Mouse (Mus musculus): ENCODE data around the gene Gm11554. TPM values are rescaled to one million over a fixed set of nuclear protein-coding genes. Genes with fewer than 3 reads are reported as not detected.
"Not testable (repeated sequence)": the region's sequence is repeated elsewhere in the genome, so short reads cannot be mapped to it uniquely, and the experiment has no call there.

Gene Gm11554
- polyA plus RNA-seq (2015; fragmentation: Nextera tagmentation; extraction: Ambion mirVana) = not detected in 2 replicates

DNA sequence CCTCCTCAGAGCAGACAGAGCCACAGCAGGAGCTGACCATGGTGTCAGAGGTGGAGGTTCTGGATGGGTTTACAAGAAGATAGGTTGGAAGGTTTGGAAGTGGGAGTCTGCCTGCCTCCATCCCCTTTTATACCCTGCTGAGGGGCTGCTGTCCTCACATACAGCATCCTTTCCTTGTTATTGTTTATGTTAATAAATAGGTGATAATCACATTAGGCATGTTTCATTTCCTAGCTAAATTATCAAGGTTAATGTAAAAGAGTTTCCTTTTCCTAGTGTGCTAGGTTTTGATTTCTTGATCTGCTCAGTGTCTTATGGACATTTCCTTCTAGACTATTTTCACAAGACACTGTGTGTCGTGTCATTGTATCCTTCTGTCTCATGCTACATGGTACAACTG lies at the start of gene Gm11554:
Gene Gm11554 (minus strand): TSS at position 101 of the 400 bp plus-strand sequence.
- not testable (repeated sequence) for H3K4me1 ChIP-seq; H3K9me3 ChIP-seq; H3K9ac ChIP-seq; H3K4me3 ChIP-seq; ATAC-seq (ENCODE audit: borderline replicate concordance, extremely low read depth, low FRiP score, low TSS enrichment); H3K27ac ChIP-seq; H3K4me2 ChIP-seq; H3K36me3 ChIP-seq; H3K27me3 ChIP-seq
- no CpG with 5 or more reads among the region's 1 CpGs for WGBS

DNA sequence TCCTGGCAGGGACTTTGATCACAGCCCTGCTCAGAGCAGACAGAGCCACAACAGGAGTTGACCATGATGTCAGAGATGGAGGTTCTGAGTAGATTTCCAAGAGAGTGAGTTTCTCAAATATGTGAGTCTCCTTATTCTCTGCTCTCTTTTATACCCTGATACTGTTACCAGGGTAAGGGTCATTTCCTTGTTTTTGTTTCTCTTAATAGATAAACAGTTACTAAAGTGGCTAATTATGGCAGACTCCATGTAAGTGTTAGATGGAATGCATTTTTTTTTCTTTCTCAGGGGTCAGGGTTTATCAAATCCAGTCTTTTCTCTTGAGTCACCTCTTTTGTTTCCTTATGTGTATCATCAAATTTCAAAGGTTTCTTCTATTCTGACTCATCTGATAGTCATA lies 47.3 kb upstream of the Gm11554 start, which contains the start of gene Krtap4-16:
Gene Krtap4-16 (minus strand): TSS at position 101 of the 400 bp plus-strand sequence.
- H3K36me3 ChIP-seq = no peaks in the 10 kb centered on the region
- no peak within 1 kb of the TSS for H3K4me3 ChIP-seq
- H3K27me3 ChIP-seq = no peaks in the 10 kb centered on the region
- H3K4me1 ChIP-seq = no peaks in the 10 kb centered on the region
- ATAC-seq (ENCODE audit: borderline replicate concordance, extremely low read depth, low FRiP score, low TSS enrichment) = no peak
- H3K9me3 ChIP-seq = no peaks in the 10 kb centered on the region
- H3K9ac ChIP-seq = no peak within 1 kb of the TSS
- no peak within 1 kb of the TSS for H3K4me2 ChIP-seq
- H3K27ac ChIP-seq = no peak within 1 kb of the TSS

DNA sequence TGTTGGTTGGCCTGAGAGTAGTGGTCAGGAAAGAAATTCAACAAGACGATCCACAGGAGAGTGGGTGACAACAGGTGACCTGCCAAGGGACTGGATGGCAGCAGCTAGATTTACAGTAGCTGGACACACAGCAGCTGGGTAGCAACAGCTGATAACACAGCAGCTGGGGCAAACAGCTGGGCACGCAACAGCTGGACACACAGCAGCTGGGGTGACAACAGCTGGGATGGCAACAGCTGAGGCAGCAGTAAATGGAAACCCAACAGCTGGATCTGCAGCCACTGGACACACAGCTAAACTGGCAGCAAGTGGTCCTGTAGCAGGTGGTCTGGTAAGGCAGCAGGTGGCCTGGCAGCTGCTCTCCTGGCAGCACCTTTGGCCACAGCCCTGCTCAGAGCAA lies 42.5 kb upstream of the Gm11554 start:
- no peaks in the 10 kb centered on the region for H3K27me3 ChIP-seq
- no peaks in the 10 kb centered on the region for H3K36me3 ChIP-seq
- H3K9ac ChIP-seq = no peak overlapping the region
- H3K4me1 ChIP-seq = no peaks in the 10 kb centered on the region
- ATAC-seq (ENCODE audit: borderline replicate concordance, extremely low read depth, low FRiP score, low TSS enrichment) = no peak
- H3K4me3 ChIP-seq = no peak overlapping the region
- no peak overlapping the region for H3K27ac ChIP-seq
- H3K4me2 ChIP-seq = no peak overlapping the region
- H3K9me3 ChIP-seq = no peaks in the 10 kb centered on the region
- WGBS = 83% methylated on average over 2 of the region's 2 CpGs

DNA sequence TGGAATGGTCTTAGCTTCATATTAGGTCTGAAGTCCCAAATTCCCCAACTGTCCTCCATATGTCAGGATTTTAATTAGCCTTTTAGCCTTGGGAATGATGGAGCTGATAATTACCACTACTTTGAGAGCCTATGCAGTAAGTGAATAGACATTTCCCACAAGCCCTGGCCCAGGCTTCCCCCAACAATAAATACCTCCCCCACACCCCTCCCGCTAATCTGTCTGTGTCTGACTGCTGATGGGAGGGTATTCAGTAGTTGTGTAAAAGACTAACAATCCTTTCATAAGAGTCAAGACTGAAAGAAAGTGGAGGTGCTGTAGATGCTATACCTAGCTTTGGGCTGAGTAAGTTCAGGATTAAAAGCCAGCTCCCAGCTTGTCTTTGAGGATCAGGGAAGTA lies 37.9 kb upstream of the Gm11554 start:
- ATAC-seq (ENCODE audit: borderline replicate concordance, extremely low read depth, low FRiP score, low TSS enrichment) = no peak
- H3K27me3 ChIP-seq = no peaks in the 10 kb centered on the region
- WGBS = 90% methylated on average over 1 of the region's 1 CpGs
- H3K4me1 ChIP-seq = no peaks in the 10 kb centered on the region
- no peaks in the 10 kb centered on the region for H3K36me3 ChIP-seq
- no peak overlapping the region for H3K4me2 ChIP-seq
- H3K4me3 ChIP-seq = no peak overlapping the region
- H3K9ac ChIP-seq = no peak overlapping the region
- H3K9me3 ChIP-seq = no peaks in the 10 kb centered on the region
- H3K27ac ChIP-seq = no peak overlapping the region

GRCm38 (mm10) chr11:99837966-99838365 lies 33.7 kb upstream of the Gm11554 start, which contains the start of gene 2300003K06Rik:
2300003K06Rik (minus strand) TSS chr11:99838066.
- H3K4me1 ChIP-seq = no peaks in the 10 kb centered on the region

DNA sequence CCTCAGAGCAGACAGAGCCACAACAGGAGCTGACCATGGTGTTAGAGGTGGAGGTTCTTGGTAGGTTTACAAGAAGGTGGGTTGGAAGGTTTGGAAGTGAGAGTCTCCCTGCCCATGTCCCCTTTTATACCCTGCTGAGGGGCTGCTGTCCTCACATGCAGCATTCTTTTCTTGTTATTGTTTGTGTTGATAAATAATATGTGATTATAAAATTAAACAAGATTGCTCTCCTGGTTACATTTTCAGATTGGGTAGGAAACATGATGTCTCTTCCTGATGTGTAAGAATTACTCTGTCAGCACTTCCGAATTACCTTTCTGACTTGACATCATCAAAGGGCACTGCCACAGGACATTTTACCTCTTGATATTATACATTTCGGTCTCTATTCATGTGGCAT lies 11.3 kb upstream of the Gm11554 start, which contains the start of gene Gm11564:
Gene Gm11564 (minus strand): TSS at position 101 of the 400 bp plus-strand sequence.
- not testable (repeated sequence) for H3K4me1 ChIP-seq; ATAC-seq (ENCODE audit: borderline replicate concordance, extremely low read depth, low FRiP score, low TSS enrichment); H3K9me3 ChIP-seq; H3K4me3 ChIP-seq; H3K27me3 ChIP-seq; H3K4me2 ChIP-seq; H3K36me3 ChIP-seq; H3K9ac ChIP-seq; H3K27ac ChIP-seq
- whole genome bisulfite sequencing = 70% methylated on average over 2 of the region's 2 CpGs

More at GRCm38 (mm10) chr11:99837966-99838365, 33.7 kb upstream of the Gm11554 start, which contains the start of gene 2300003K06Rik:
- no peak within 1 kb of the TSS for H3K4me3 ChIP-seq
- H3K27ac ChIP-seq = no peak within 1 kb of the TSS
- no peak within 1 kb of the TSS for H3K9ac ChIP-seq
- no peaks in the 10 kb centered on the region for H3K36me3 ChIP-seq
- H3K4me2 ChIP-seq = no peak within 1 kb of the TSS
- H3K27me3 ChIP-seq = no peaks in the 10 kb centered on the region
- 85% methylated on average over 1 of the region's 1 CpGs for WGBS
- H3K9me3 ChIP-seq = no peaks in the 10 kb centered on the region
- no peak for ATAC-seq (ENCODE audit: borderline replicate concordance, extremely low read depth, low FRiP score, low TSS enrichment)

DNA sequence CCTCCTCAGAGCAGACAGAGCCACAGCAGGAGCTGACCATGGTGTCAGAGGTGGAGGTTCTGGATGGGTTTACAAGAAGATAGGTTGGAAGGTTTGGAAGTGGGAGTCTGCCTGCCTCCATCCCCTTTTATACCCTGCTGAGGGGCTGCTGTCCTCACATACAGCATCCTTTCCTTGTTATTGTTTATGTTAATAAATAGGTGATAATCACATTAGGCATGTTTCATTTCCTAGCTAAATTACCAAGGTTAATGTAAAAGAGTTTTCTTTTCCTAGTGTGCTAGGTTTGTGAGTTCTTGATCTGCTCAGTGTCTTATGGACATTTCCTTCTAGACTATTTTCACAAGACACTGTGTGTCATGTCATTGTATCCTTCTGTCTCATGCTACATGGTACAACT lies 5.5 kb upstream of the Gm11554 start, which contains the start of gene Krtap4-13:
Gene Krtap4-13 (minus strand): TSS at position 101 of the 400 bp plus-strand sequence.
- not testable (repeated sequence) for H3K36me3 ChIP-seq; H3K4me2 ChIP-seq; H3K9me3 ChIP-seq; H3K9ac ChIP-seq; H3K27ac ChIP-seq; H3K4me3 ChIP-seq; H3K27me3 ChIP-seq; H3K4me1 ChIP-seq; ATAC-seq (ENCODE audit: borderline replicate concordance, extremely low read depth, low FRiP score, low TSS enrichment)

GRCm38 (mm10) chr11:99798832-99799231 lies 5.4 kb downstream of the Gm11554 start, which contains the start of gene Gm11569:
Gm11569 (minus strand) TSS chr11:99798932.
- not testable (repeated sequence) for H3K9ac ChIP-seq; H3K27me3 ChIP-seq; ATAC-seq (ENCODE audit: borderline replicate concordance, extremely low read depth, low FRiP score, low TSS enrichment); H3K36me3 ChIP-seq; H3K4me2 ChIP-seq; H3K4me3 ChIP-seq; H3K9me3 ChIP-seq; H3K4me1 ChIP-seq; H3K27ac ChIP-seq
- WGBS = no CpG with 5 or more reads among the region's 1 CpGs

- no peak within 1 kb of the TSS for H3K4me3 ChIP-seq
- ATAC-seq (ENCODE audit: borderline replicate concordance, extremely low read depth, low FRiP score, low TSS enrichment) = no peak
- 75% methylated on average over 2 of the region's 2 CpGs for WGBS
- no peaks in the 10 kb centered on the region for H3K9me3 ChIP-seq
- no peaks in the 10 kb centered on the region for H3K27me3 ChIP-seq
- no peak within 1 kb of the TSS for H3K4me2 ChIP-seq
- no peaks in the 10 kb centered on the region for H3K36me3 ChIP-seq
- H3K9ac ChIP-seq = no peak within 1 kb of the TSS
- H3K27ac ChIP-seq = no peak within 1 kb of the TSS
- H3K4me1 ChIP-seq = no peaks in the 10 kb centered on the region
Measured at GRCm38 (mm10) chr11:99793367-99793766, 10.9 kb downstream of the Gm11554 start, which contains the start of gene Gm11596. Gm11596 (minus strand) TSS chr11:99793467.

GRCm38 (mm10) chr11:99784900-99785299 lies 19.3 kb downstream of the Gm11554 start, which contains the start of gene Krtap4-9:
Krtap4-9 (plus strand) TSS chr11:99785200.
- H3K27ac ChIP-seq; H3K9ac ChIP-seq; H3K9me3 ChIP-seq; H3K27me3 ChIP-seq; H3K4me1 ChIP-seq; H3K4me3 ChIP-seq; H3K4me2 ChIP-seq; ATAC-seq (ENCODE audit: borderline replicate concordance, extremely low read depth, low FRiP score, low TSS enrichment); H3K36me3 ChIP-seq: not testable (repeated sequence)

- Histone ChIP-seq H3K4me3 (no peak within 1 kb of the TSS), H3K27ac (no peak within 1 kb of the TSS), H3K9me3 (no peaks in the 10 kb centered on the region), H3K36me3 (no peaks in the 10 kb centered on the region), H3K4me2 (no peak within 1 kb of the TSS), H3K4me1 (no peaks in the 10 kb centered on the region), H3K27me3 (no peaks in the 10 kb centered on the region), H3K9ac (no peak within 1 kb of the TSS)
- ATAC-seq (ENCODE audit: borderline replicate concordance, extremely low read depth, low FRiP score, low TSS enrichment) = no peak
- 92% methylated on average over 2 of the region's 2 CpGs for WGBS
Measured at GRCm38 (mm10) chr11:99780604-99781003, 23.6 kb downstream of the Gm11554 start, which contains the start of gene Krtap4-8. Krtap4-8 (minus strand) TSS chr11:99780704.

DNA sequence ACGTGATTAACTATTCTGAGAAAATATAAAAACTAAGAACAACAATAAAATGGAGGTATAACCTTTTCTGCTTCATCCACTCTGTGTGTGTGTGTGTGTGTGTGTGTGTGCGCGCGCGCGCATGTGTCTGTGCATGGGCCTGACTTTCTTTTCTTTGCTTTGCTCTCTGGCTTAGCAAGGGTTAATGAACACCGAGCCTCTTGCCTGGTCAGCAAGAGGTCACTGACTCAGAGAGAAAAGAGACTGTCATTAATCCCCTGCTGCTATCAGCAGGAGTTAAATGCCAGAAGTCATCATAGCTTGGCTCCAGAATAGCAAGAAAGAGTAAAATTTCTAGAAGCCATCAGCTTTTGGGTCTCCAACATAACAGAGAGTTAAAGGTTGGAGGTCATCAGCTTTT lies 25.8 kb downstream of the Gm11554 start:
- 58% methylated on average over 7 of the region's 7 CpGs for WGBS
- no peak overlapping the region for H3K9ac ChIP-seq
- no peaks in the 10 kb centered on the region for H3K36me3 ChIP-seq
- no peak for ATAC-seq (ENCODE audit: borderline replicate concordance, extremely low read depth, low FRiP score, low TSS enrichment)
- H3K4me3 ChIP-seq = no peak overlapping the region
- no peak overlapping the region for H3K27ac ChIP-seq
- no peaks in the 10 kb centered on the region for H3K27me3 ChIP-seq
- H3K4me1 ChIP-seq = no peaks in the 10 kb centered on the region
- no peaks in the 10 kb centered on the region for H3K9me3 ChIP-seq
- H3K4me2 ChIP-seq = no peak overlapping the region

DNA sequence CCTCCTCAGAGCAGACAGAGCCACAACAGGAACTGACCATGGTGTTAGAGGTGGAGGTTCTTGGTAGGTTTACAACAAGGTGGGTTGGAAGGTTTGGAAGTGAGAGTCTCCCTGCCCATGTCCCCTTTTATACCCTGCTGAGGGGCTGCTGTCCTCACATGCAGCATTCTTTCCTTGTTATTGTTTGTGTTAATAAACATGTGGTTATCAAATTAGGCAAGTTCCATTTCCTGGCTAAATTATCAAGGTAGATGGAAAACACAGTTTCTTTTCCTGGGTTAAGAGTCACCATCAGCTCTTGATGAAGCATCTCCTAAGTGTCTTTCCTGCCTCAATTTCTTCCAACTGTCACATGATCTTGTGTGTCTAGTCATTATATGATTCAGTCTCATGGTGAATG lies 31.4 kb downstream of the Gm11554 start, which contains the start of gene Gm11595:
Gene Gm11595 (minus strand): TSS at position 101 of the 400 bp plus-strand sequence.
- not testable (repeated sequence) for H3K4me2 ChIP-seq; H3K27me3 ChIP-seq; H3K9ac ChIP-seq; ATAC-seq (ENCODE audit: borderline replicate concordance, extremely low read depth, low FRiP score, low TSS enrichment); H3K36me3 ChIP-seq; H3K27ac ChIP-seq; H3K4me3 ChIP-seq; H3K4me1 ChIP-seq; H3K9me3 ChIP-seq
